ENCODE assay signal across 20 mouse cellular contexts in genomic region chr1:161252365-161252764, GRCm38 (mm10). TPM values are rescaled to one million over a fixed set of nuclear protein-coding genes. Genes with fewer than 3 reads are reported as not detected.
DNase-seq lines count a peak whose midpoint lies in the region; ATAC-seq and TF ChIP-seq lines count a peak whose summit lies in the region.
"Had no signal": no experiment of that assay in that cellular context is flagged by ENCODE, and none has a peak within 500 bp of the region (broad histone marks: within the 10 kb centered on the region; RNA-seq: fewer than 3 reads in every experiment).

No protein-coding gene starts in this region.

- no peak for ATAC-seq in heart, embryonic 13.5 days (ENCODE audit: extremely low read depth, insufficient number of reproducible peaks, low FRiP score, low TSS enrichment)
- peak; percentile 81 for ATAC-seq in liver, embryonic 11.5 days (replicated peaks; ENCODE audit: low FRiP score)
- peak; percentile 68 for ATAC-seq in megakaryocyte-erythroid progenitor cell, adult 5-6 weeks (replicated peaks; ENCODE audit: low FRiP score, low TSS enrichment, poor library complexity, severe bottlenecking)
- ATAC-seq: forebrain, embryonic 16.5 days had no signal

- no peaks in the 10 kb centered on the region for H3K27me3 ChIP-seq in heart, embryonic 13.5 days (replicated peaks)
- no peaks in the 10 kb centered on the region for H3K27me3 ChIP-seq in liver, embryonic 11.5 days (replicated peaks; ENCODE audit: control insufficient read depth, insufficient read depth, low read length)
- H3K27me3 ChIP-seq: neural tube, embryonic 15.5 days had no signal

- intact Hi-C loops in heart, postnatal 25 days (cut with DNase I) = loop anchor here (5.0 kb wide), 1 partner anchor 120 kb away; the partner anchor contains the start of gene Klhl20

- no peak for DNase-seq in heart, postnatal 25 days (ENCODE audit: low spot score)
- DNase-seq in liver, embryonic 11.5 days (ENCODE audit: low spot score) = no peak
- no peak for DNase-seq in adrenal gland, postnatal 14 days
- no peak for DNase-seq in left cerebral cortex, adult 8-10 months (ENCODE audit: low spot score in 2 of 2)
- DNase-seq: cerebellum, adult 11-12 months; cerebellum, postnatal 25 days; gastrocnemius, adult 2 months; heart, adult 2 months; kidney, adult 18-20 months; kidney, postnatal 10 days; layer of hippocampus, adult 9-11 months; midbrain, embryonic 14.5 days; right cerebral cortex, postnatal 4 days had no signal

- TF ChIP-seq CTCF in bone marrow, adult 2 months (IDR thresholded peaks at IDR 0.05; ENCODE audit: control insufficient read depth, insufficient read depth, low read length) = no peak

- no peaks in the 10 kb centered on the region for H3K36me3 ChIP-seq in heart, embryonic 13.5 days
- no peaks in the 10 kb centered on the region for H3K36me3 ChIP-seq in liver, embryonic 11.5 days (ENCODE audit: control insufficient read depth, insufficient read depth, low read length)
- H3K36me3 ChIP-seq: hindbrain, embryonic 10.5 days; limb, embryonic 15.5 days; neural tube, embryonic 15.5 days had no signal

- no peak overlapping the region for H3K27ac ChIP-seq in heart, embryonic 13.5 days (replicated peaks)
- peak overlapping the region; percentile 29; the same call in 1 of the 2 replicates for H3K27ac ChIP-seq in bone marrow, adult 2 months (ENCODE audit: control insufficient read depth, insufficient read depth, low read depth, low read length, poor library complexity)
- peak overlapping the region; percentile 87 for H3K27ac ChIP-seq in liver, embryonic 11.5 days (ENCODE audit: low read depth, low read length)
- H3K27ac ChIP-seq: gastrocnemius, adult 2 months; heart, adult 2 months; hindbrain, embryonic 10.5 days; neural tube, embryonic 15.5 days had no signal

- peaks cover 43% of the 10 kb centered on the region for H3K4me1 ChIP-seq in heart, embryonic 13.5 days
- peaks cover 5% of the 10 kb centered on the region; the same call in 1 of the 2 replicates for H3K4me1 ChIP-seq in bone marrow, adult 2 months (ENCODE audit: control insufficient read depth, insufficient read depth, low read length)
- H3K4me1 ChIP-seq in liver, embryonic 11.5 days (replicated peaks; ENCODE audit: control insufficient read depth, insufficient read depth, low read length) = peaks cover 52% of the 10 kb centered on the region

- no peak for TF ChIP-seq POLR2A in bone marrow, adult 2 months (IDR thresholded peaks at IDR 0.05; ENCODE audit: borderline replicate concordance, control insufficient read depth, low read depth, low read length)

- no peak overlapping the region for H3K4me3 ChIP-seq in heart, embryonic 13.5 days
- H3K4me3 ChIP-seq in bone marrow, adult 2 months (replicated peaks; ENCODE audit: control insufficient read depth, low read depth, low read length) = no peak overlapping the region
- H3K4me3 ChIP-seq in liver, embryonic 11.5 days (ENCODE audit: low read depth, low read length) = 0 out of 2 replicates have a peak overlapping the region, but pooled peaks have one; percentile 8
- H3K4me3 ChIP-seq: gastrocnemius, adult 2 months; heart, adult 2 months; hindbrain, embryonic 10.5 days; limb, embryonic 15.5 days; neural tube, embryonic 15.5 days had no signal

- peak overlapping the region; percentile 81 for H3K4me2 ChIP-seq in heart, embryonic 13.5 days
- H3K4me2 ChIP-seq in liver, embryonic 11.5 days = peak overlapping the region; percentile 86
- H3K4me2 ChIP-seq: limb, embryonic 15.5 days had no signal

- H3K9me3 ChIP-seq in heart, embryonic 13.5 days = no peaks in the 10 kb centered on the region
- H3K9me3 ChIP-seq in liver, embryonic 11.5 days (ENCODE audit: control insufficient read depth, low read length) = no peaks in the 10 kb centered on the region
- H3K9me3 ChIP-seq: hindbrain, embryonic 10.5 days; limb, embryonic 15.5 days; neural tube, embryonic 15.5 days had no signal

- no peak overlapping the region for H3K9ac ChIP-seq in heart, embryonic 13.5 days
- peak overlapping the region; percentile 12 for H3K9ac ChIP-seq in liver, embryonic 11.5 days (ENCODE audit: low read depth, low read length)
- H3K9ac ChIP-seq: limb, embryonic 15.5 days; neural tube, embryonic 15.5 days had no signal

- 51% methylated on average over 9 of the region's 9 CpGs for WGBS in heart, embryonic 13.5 days
- 50% methylated on average over 9 of the region's 9 CpGs for WGBS in bone marrow, adult 2 months
- 40% methylated on average over 9 of the region's 9 CpGs for WGBS in liver, embryonic 11.5 days

RNA-seq across cellular contexts. Expression of gene Prdx6, which starts 1.3 kb away (rescaled TPM):
- 365 and 408 TPM in 2 replicates for polyA plus RNA-seq in heart, embryonic 13.5 days (2015; fragmentation: Nextera tagmentation; extraction: Ambion mirVana)
- total RNA-seq in heart, postnatal 25 days (2021) = 100 to 1,000 TPM; 265 to 283 TPM
- 80.0 and 110 TPM in 2 replicates for polyA plus RNA-seq in bone marrow, adult 2 months (2011; ENCODE audit: insufficient read depth, insufficient read length, low replicate concordance, missing spikeins)
- polyA plus RNA-seq in liver, embryonic 11.5 days (2014; fragmentation: Nextera tagmentation; extraction: Ambion mirVana) = 744 and 826 TPM in 2 replicates
- 378 and 558 TPM in 2 replicates for total RNA-seq in megakaryocyte-erythroid progenitor cell, adult 5-6 weeks (2014; fragmentation: Nextera tagmentation)
- total RNA-seq in megakaryocyte-erythroid progenitor cell, adult 5-6 weeks (2017) = 583 and 708 TPM in 2 replicates
- 401 and 414 TPM in 2 replicates for total RNA-seq in adrenal gland, postnatal 14 days (2021)
- total RNA-seq in left cerebral cortex, adult 8-10 months (2022) = 100 to 1,000 TPM; 344 to 455 (median 377) TPM
